Mouse (Mus musculus) heart, adult 9 months (tissue): ENCODE measurements around the gene Alkbh5.
"Not testable (repeated sequence)": the region's sequence is repeated elsewhere in the genome, so short reads cannot be mapped to it uniquely, and the experiment has no call there.

ENCODE experiments used
- DNase-seq, 2 experiments: peaks; one replicate each; pipeline ENCODE4 v3.0.0; 2022; ENCODE audit warnings: low spot score in 2 of 2

Gene Alkbh5

DNA sequence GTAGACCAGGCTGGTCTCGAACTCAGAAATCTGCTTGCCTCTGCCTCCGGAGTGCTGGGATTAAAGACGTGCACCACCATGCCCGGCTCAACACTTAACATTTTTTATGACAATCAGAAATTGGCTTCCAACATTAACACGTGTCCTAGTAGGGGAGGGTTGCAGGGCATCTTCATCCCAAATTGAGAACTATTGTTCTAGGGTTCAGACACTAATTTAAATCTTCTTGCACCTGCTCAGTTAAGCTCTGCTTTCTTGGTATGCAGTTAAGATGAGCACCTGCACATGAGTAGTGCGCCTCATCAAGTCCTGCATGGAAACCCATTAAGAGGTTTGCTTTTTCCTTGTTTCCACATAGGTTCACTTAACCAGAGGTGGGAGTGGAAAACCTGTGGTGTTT, 5.7 kb downstream of the Alkbh5 start:
- DNase-seq = no peak

DNA sequence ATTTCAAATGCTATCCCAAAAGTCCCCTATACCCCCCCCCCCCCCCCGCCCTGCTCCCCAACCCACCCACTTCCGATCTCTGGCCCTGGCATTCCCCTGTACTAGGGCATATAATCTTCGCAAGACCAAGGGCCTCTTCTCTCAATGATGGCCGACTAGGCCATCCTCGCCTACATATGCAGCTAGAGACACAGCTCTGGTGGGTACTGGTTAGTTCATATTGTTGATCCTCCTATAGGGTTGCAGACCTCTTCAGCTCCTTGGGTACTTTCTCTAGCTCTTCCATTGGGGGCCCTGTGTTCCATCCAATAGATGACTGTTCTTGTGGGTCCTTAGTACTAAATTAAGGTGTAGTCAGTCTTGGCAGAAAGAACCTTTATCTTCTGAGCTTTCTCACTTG, 7.0 kb downstream of the Alkbh5 start:
- not testable (repeated sequence) for DNase-seq

DNA sequence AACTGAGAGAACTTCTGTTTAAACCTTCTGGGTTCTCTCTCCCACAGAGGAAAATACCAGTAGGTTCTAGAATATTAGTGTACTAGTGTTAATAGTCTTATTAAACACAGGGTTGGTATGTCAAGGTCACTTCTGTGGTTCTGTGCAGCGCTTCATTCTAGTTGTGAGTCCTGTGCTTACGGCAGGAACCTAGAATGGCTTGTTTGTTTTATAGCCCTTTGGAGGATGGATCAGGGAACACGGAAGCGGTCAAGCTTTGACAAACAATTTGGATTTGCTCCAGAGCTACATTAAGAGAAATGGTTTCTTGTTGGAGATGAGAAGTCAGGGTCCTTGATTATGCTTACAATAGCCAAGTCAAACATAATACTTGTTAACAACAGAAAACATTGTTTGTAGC, 9.3 kb downstream of the Alkbh5 start:
- no peak for DNase-seq

DNA sequence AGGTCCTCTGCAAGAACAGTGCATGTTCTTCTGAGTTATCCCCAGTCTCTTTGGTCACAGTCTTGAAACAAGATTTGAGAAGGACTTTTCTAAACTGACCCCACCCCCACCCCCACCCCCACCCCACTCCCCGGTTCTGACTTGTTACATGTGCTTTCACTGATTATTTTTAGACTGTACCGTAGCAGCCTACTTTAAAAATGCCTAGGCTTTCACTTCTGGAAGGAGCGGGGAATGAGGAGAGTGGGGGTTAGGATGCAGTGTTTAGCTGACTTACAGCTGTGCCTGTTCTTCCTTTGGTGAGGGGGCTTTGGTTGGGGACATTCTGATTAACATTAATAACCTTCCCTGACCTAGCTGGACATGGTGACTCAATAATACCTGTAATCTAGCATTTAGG, 11.9 kb downstream of the Alkbh5 start:
- no peak for DNase-seq

DNA sequence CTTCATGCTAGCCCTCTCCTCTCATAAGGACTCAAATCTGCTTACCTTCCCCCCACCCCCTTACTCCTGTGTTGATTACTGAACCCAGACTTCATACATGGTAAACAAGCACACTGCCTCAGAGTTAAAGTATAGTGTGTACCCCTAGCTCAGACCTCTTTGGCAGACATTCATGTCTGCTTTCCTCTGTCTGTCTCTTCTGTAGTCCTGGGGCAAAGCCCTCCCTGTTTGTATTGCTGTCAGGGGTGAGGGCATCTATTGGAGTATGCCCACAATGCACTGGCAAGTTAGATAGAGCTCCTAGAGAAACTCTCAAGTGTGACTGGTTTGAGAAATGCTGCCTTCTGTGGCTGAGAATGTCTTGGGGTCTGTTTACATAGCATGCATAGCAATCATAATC, 16.9 kb downstream of the Alkbh5 start:
- no peak for DNase-seq

DNA sequence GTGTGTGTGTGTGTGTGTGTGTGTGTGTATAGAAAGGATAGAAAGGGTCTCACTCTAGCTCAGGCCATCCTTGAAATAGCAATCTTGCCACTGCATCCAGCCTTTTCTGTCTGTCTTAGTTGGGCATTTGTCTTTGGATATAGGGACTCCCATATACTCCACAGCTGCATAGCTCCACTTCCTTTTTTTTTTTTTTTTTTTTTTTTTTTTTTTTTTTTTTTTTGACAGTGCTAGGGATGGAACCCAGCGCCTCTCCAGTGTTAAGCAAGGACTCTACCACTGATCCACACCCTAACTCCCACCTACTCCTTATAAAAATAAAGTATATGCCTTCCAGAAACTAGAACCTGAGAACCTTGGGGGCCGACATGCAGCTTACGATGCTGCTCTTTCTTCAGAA, 21.5 kb downstream of the Alkbh5 start:
- no peak for DNase-seq

DNA sequence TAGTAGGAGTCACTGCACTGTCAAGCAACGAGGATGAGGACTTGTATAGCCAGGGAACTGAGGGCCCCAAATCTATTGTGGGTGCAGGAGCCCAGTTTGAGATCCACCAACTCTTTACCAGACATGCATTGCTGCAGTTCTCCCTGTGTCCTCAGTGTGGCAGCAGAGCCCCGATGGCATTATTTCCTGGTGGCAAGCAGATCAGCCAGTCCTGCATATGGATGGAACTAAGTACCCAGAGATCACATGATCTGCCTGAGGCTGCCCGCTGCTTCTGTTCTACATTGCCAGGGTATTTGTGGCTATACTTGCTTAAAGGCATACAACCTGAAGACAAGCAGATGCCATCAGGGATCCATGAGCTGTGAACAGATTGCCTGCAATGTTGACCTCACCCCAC, 23.2 kb downstream of the Alkbh5 start:
- DNase-seq = peak; percentile 33 to 59

DNA sequence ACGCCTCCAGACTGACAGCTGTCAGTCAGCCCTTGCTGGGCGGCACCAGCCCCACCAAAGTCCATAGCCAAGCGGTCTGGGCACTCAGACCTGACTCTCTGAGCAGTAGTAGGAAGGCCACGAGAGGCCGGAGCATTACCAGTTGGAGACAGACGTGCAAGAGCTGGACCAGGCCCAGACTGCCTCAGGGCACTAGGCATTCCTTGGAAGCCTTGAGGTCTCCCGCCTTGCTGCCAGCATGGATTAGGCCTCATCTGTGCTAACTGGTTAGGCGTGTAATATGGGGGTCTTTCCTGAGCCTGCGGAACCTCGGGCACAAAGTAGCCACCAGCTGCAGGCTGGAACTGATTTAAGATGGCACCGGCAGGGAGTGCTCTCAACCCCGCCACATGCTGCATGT, 37.8 kb downstream of the Alkbh5 start:
- DNase-seq = not testable (repeated sequence)
